Mouse (Mus musculus): ENCODE measurements at regions not wholly inside any gene's neighbourhood (a gene's known extent, or its start where the extent isn't known, plus 50 kb on each side); places are given as distances from the start of the nearest gene placed in this dataset.

- WGBS = 23% methylated on average over 3 of the region's 3 CpGs
- Histone ChIP-seq H3K27me3 (replicated peaks; ENCODE audit: control insufficient read depth, insufficient read depth, low read length) (no peaks in the 10 kb centered on the region), H3K36me3 (ENCODE audit: control insufficient read depth, insufficient read depth, low read length) (no peaks in the 10 kb centered on the region), H3K4me1 (ENCODE audit: control insufficient read depth, insufficient read depth, low read length) (no peaks in the 10 kb centered on the region), H3K4me3 (ENCODE audit: insufficient read depth, low read depth, low read length) (no peak overlapping the region), H3K27ac (ENCODE audit: insufficient read depth, low read depth, low read length) (no peak overlapping the region)
- TF ChIP-seq CTCF (conservative IDR thresholded peaks at IDR 0.05; ENCODE audit: insufficient read depth, insufficient read length, low read depth, low read length) (no peak), POLR2A (IDR thresholded peaks at IDR 0.05; ENCODE audit: low read depth, low read length) (no peak)
- DNase-seq = peak; percentile 62
These were observed 172.4 kb downstream of the Zfp330 start for GRCm38 (mm10) chr8:82601556-82601955.

GRCm38 (mm10) chr8:82573434-82573833, 170.4 kb upstream of the Il15 start:
- H3K4me1 ChIP-seq (ENCODE audit: control insufficient read depth, insufficient read depth, low read length) = no peaks in the 10 kb centered on the region
- 88% methylated on average over 1 of the region's 1 CpGs for WGBS
- no peaks in the 10 kb centered on the region for H3K27me3 ChIP-seq (replicated peaks; ENCODE audit: control insufficient read depth, insufficient read depth, low read length)
- H3K36me3 ChIP-seq (ENCODE audit: control insufficient read depth, insufficient read depth, low read length) = no peaks in the 10 kb centered on the region
- H3K4me3 ChIP-seq (ENCODE audit: insufficient read depth, low read depth, low read length) = no peak overlapping the region
- H3K27ac ChIP-seq (ENCODE audit: insufficient read depth, low read depth, low read length) = no peak overlapping the region
- no peak for TF ChIP-seq POLR2A (IDR thresholded peaks at IDR 0.05; ENCODE audit: low read depth, low read length)
- TF ChIP-seq CTCF (conservative IDR thresholded peaks at IDR 0.05; ENCODE audit: insufficient read depth, insufficient read length, low read depth, low read length) = no peak
- DNase-seq = no peak

GRCm38 (mm10) chr8:82538121-82538520, 135.1 kb upstream of the Il15 start:
- Histone ChIP-seq H3K27ac (ENCODE audit: insufficient read depth, low read depth, low read length) (no peak overlapping the region), H3K4me3 (ENCODE audit: insufficient read depth, low read depth, low read length) (no peak overlapping the region), H3K36me3 (ENCODE audit: control insufficient read depth, insufficient read depth, low read length) (no peaks in the 10 kb centered on the region), H3K27me3 (replicated peaks; ENCODE audit: control insufficient read depth, insufficient read depth, low read length) (no peaks in the 10 kb centered on the region), H3K4me1 (ENCODE audit: control insufficient read depth, insufficient read depth, low read length) (no peaks in the 10 kb centered on the region)
- no peak for TF ChIP-seq CTCF (conservative IDR thresholded peaks at IDR 0.05; ENCODE audit: insufficient read depth, insufficient read length, low read depth, low read length)
- TF ChIP-seq POLR2A (IDR thresholded peaks at IDR 0.05; ENCODE audit: low read depth, low read length) = no peak
- DNase-seq = no peak

- WGBS = 88% methylated on average over 3 of the region's 3 CpGs
- TF ChIP-seq CTCF (conservative IDR thresholded peaks at IDR 0.05; ENCODE audit: insufficient read depth, insufficient read length, low read depth, low read length) = no peak
- no peak for TF ChIP-seq POLR2A (IDR thresholded peaks at IDR 0.05; ENCODE audit: low read depth, low read length)
- Histone ChIP-seq H3K4me3 (ENCODE audit: insufficient read depth, low read depth, low read length) (no peak overlapping the region), H3K27me3 (replicated peaks; ENCODE audit: control insufficient read depth, insufficient read depth, low read length) (no peaks in the 10 kb centered on the region), H3K36me3 (ENCODE audit: control insufficient read depth, insufficient read depth, low read length) (no peaks in the 10 kb centered on the region), H3K27ac (ENCODE audit: insufficient read depth, low read depth, low read length) (no peak overlapping the region), H3K4me1 (ENCODE audit: control insufficient read depth, insufficient read depth, low read length) (no peaks in the 10 kb centered on the region)
- DNase-seq = no peak
These were observed 126.1 kb upstream of the Il15 start for GRCm38 (mm10) chr8:82529153-82529552.

- TF ChIP-seq POLR2A (IDR thresholded peaks at IDR 0.05; ENCODE audit: low read depth, low read length) (no peak), CTCF (conservative IDR thresholded peaks at IDR 0.05; ENCODE audit: insufficient read depth, insufficient read length, low read depth, low read length) (no peak)
- Histone ChIP-seq H3K27me3 (replicated peaks; ENCODE audit: control insufficient read depth, insufficient read depth, low read length) (no peaks in the 10 kb centered on the region), H3K27ac (ENCODE audit: insufficient read depth, low read depth, low read length) (no peak overlapping the region), H3K36me3 (ENCODE audit: control insufficient read depth, insufficient read depth, low read length) (no peaks in the 10 kb centered on the region), H3K4me1 (ENCODE audit: control insufficient read depth, insufficient read depth, low read length) (no peaks in the 10 kb centered on the region), H3K4me3 (ENCODE audit: insufficient read depth, low read depth, low read length) (no peak overlapping the region)
- WGBS = 96% methylated on average over 14 of the region's 14 CpGs
- no peak for DNase-seq
These were observed 120.8 kb upstream of the Il15 start for GRCm38 (mm10) chr8:82523866-82524265.

- DNase-seq = no peak
- Histone ChIP-seq H3K36me3 (ENCODE audit: control insufficient read depth, insufficient read depth, low read length) (no peaks in the 10 kb centered on the region), H3K4me1 (ENCODE audit: control insufficient read depth, insufficient read depth, low read length) (no peaks in the 10 kb centered on the region), H3K27me3 (replicated peaks; ENCODE audit: control insufficient read depth, insufficient read depth, low read length) (no peaks in the 10 kb centered on the region), H3K27ac (ENCODE audit: insufficient read depth, low read depth, low read length) (no peak overlapping the region), H3K4me3 (ENCODE audit: insufficient read depth, low read depth, low read length) (no peak overlapping the region)
- TF ChIP-seq POLR2A (IDR thresholded peaks at IDR 0.05; ENCODE audit: low read depth, low read length) = no peak
- no peak for TF ChIP-seq CTCF (conservative IDR thresholded peaks at IDR 0.05; ENCODE audit: insufficient read depth, insufficient read length, low read depth, low read length)
- 68% methylated on average over 2 of the region's 2 CpGs for WGBS
These were observed 95.5 kb upstream of the Il15 start for GRCm38 (mm10) chr8:82498496-82498895.

- H3K4me3 ChIP-seq (ENCODE audit: insufficient read depth, low read depth, low read length) = no peak overlapping the region
- TF ChIP-seq CTCF (conservative IDR thresholded peaks at IDR 0.05; ENCODE audit: insufficient read depth, insufficient read length, low read depth, low read length) = no peak
- no peak for TF ChIP-seq POLR2A (IDR thresholded peaks at IDR 0.05; ENCODE audit: low read depth, low read length)
- WGBS = 14% methylated on average over 5 of the region's 5 CpGs
- peaks cover 5% of the 10 kb centered on the region for H3K4me1 ChIP-seq (ENCODE audit: control insufficient read depth, insufficient read depth, low read length)
- H3K36me3 ChIP-seq (ENCODE audit: control insufficient read depth, insufficient read depth, low read length) = no peaks in the 10 kb centered on the region
- no peaks in the 10 kb centered on the region for H3K27me3 ChIP-seq (replicated peaks; ENCODE audit: control insufficient read depth, insufficient read depth, low read length)
- peak; percentile 40 for DNase-seq
- H3K27ac ChIP-seq (ENCODE audit: insufficient read depth, low read depth, low read length) = peak overlapping the region; percentile 16; the same call in 1 of the 2 replicates
These were observed 74.8 kb upstream of the Il15 start for GRCm38 (mm10) chr8:82477856-82478255.

GRCm38 (mm10) chr8:82477426-82477769, 74.4 kb upstream of the Il15 start:
- TF ChIP-seq POLR2A (IDR thresholded peaks at IDR 0.05; ENCODE audit: low read depth, low read length) = no peak
- no peak for TF ChIP-seq CTCF (conservative IDR thresholded peaks at IDR 0.05; ENCODE audit: insufficient read depth, insufficient read length, low read depth, low read length)
- H3K4me1 ChIP-seq (ENCODE audit: control insufficient read depth, insufficient read depth, low read length) = peaks cover 5% of the 10 kb centered on the region
- no peak for DNase-seq
- H3K4me3 ChIP-seq (ENCODE audit: insufficient read depth, low read depth, low read length) = no peak overlapping the region
- H3K27me3 ChIP-seq (replicated peaks; ENCODE audit: control insufficient read depth, insufficient read depth, low read length) = no peaks in the 10 kb centered on the region
- WGBS = 18% methylated on average over 2 of the region's 2 CpGs
- H3K27ac ChIP-seq (ENCODE audit: insufficient read depth, low read depth, low read length) = peak overlapping the region; percentile 26; the same call in 1 of the 2 replicates
- H3K36me3 ChIP-seq (ENCODE audit: control insufficient read depth, insufficient read depth, low read length) = no peaks in the 10 kb centered on the region
